Mouse (Mus musculus) lung, adult 2 months (tissue): ENCODE measurements around the gene L2hgdh.

Experiments used
- CTCF ChIP-seq: fragments of 200-500 bp; IDR thresholded peaks from 2 replicates; pipeline ENCODE4 v1.5.1; 2011; ENCODE audit warnings: mild to moderate bottlenecking, low read length, control low read depth; ENCODE audit not compliant: insufficient read depth
- POLR2A ChIP-seq: fragments of 200-500 bp; IDR thresholded peaks from 2 replicates; pipeline ENCODE4 v1.6.1; 2011; ENCODE audit warnings: low read depth, mild to moderate bottlenecking, control low read depth, low read length, borderline replicate concordance; ENCODE audit errors: extremely low read depth

DNA sequence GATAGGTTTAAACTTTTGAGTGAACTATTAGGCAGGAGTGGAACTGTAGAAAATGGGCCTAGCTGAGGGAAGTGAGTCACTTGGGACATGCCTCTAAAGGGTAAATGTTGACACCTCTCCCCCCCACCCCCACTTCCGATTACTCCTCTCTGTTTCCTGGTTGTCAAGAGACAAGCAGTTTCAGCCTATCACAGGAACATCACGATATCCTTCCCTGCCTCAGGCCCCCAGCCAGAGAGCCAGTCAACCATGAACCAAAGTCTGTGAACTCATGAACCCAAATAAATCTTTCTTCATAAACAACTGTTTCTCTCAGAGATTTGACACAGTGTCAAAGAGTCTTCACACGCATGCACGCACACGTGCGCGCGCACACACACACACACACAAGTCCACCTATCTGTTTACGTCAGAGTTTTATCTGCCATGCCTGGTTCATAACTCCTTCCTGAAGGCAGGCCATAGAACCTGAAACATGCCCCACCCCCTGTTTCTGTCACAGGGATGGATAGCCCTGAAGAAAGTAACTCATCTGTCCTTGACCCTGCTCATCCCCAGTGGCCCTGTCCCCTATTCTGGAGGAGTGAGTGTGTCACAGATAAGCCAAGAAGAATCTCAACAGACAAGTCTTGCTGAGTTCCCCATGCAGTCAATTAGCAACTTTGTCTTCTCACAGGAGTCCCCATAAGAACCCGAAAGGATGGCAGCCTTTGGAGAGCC is 41.7 kb upstream of the L2hgdh start:
- no peak for TF ChIP-seq CTCF
- no peak for TF ChIP-seq POLR2A
